Mouse (Mus musculus) intestine, embryonic 16.5 days (tissue): ENCODE results near the gene Gm5426. TPM values are rescaled to one million over a fixed set of nuclear protein-coding genes. Genes with fewer than 3 reads are reported as not detected.
"Not testable (repeated sequence)": the region's sequence is repeated elsewhere in the genome, so short reads cannot be mapped to it uniquely, and the experiment has no call there.

ENCODE experiments used
- ATAC-seq: fragments of 200-750 bp; cut with Nextera tagmentation; 2 replicates; pipeline ENCODE4 v1.8.0; 2017; ENCODE audit warnings: moderate TSS enrichment, moderate library complexity
- H3K27ac ChIP-seq: fragments of 300-500 bp; sonication (generic); 2 replicates; pipeline ENCODE4 v1.5.1; 2014; ENCODE audit warnings: mild to moderate bottlenecking, low read length
- H3K27me3 ChIP-seq: fragments of 300-500 bp; sonication (generic); replicated peaks from 2 replicates; pipeline ENCODE4 v1.6.1; 2014; ENCODE audit warnings: low read length, control low read depth, mixed read lengths; ENCODE audit not compliant: control insufficient read depth, insufficient read depth
- H3K36me3 ChIP-seq: fragments of 300-500 bp; sonication (generic); 2 replicates; pipeline ENCODE4 v1.6.1; 2014; ENCODE audit warnings: low read length, control low read depth; ENCODE audit not compliant: control insufficient read depth, insufficient read depth
- H3K4me1 ChIP-seq: fragments of 300-500 bp; sonication (generic); 2 replicates; pipeline ENCODE4 v1.6.1; 2014; ENCODE audit warnings: low read length, control low read depth, mixed read lengths; ENCODE audit not compliant: control insufficient read depth, insufficient read depth
- H3K4me2 ChIP-seq: fragments of 300-500 bp; sonication (generic); 2 replicates; pipeline ENCODE4 v1.6.1; 2014; ENCODE audit warnings: low read depth, low read length, control low read depth
- H3K4me3 ChIP-seq: fragments of 300-500 bp; sonication (generic); 2 replicates; pipeline ENCODE4 v1.5.1; 2014; ENCODE audit warnings: mild to moderate bottlenecking, low read length
- H3K9ac ChIP-seq: fragments of 300-500 bp; sonication (generic); 2 replicates; pipeline ENCODE4 v1.6.1; 2014; ENCODE audit warnings: low read depth, low read length
- H3K9me3 ChIP-seq: fragments of 300-500 bp; sonication (generic); 2 replicates; pipeline ENCODE4 v1.6.1; 2016; ENCODE audit warnings: low read length, control low read depth; ENCODE audit not compliant: control insufficient read depth
- WGBS: fragments of 180-500 bp; shearing (Covaris S2); extraction: QIAGEN DNeasy Blood & Tissue Kit; methylation state at CpG from one replicate; pipeline ENCODE4 v1.1.7; 2014; 5-methylcytosine and 5-hydroxymethylcytosine counted together
- polyA plus RNA-seq: library from polyadenylated mRNA; unstranded; fragments of >200 nt; fragmentation: Nextera tagmentation; extraction: Ambion mirVana; gene quantifications from 2 replicates; pipeline ENCODE4 v1.2.1, GENCODE M21; 2015

Gene Gm5426
- polyA plus RNA-seq, 1 experiment from 2014 or later, result not detected

DNA sequence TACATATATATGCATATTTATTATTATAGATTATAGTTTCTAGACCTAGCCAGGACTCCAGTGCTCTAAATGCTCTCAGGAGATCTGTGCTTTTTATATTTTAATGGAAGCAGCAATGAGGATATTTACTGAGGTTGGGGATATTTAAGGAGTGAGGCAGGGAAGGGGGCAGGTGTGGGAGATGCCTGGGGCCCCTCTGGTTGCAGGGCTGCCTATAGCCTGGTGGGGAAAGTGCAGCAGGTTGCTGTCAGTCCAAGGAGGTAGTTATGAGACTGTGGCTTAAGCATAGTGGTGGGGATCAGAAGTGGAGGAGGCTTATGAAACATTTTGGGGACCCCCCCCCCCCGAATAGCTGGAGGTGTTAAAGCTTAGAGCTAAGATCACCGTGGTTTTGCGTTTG is 6.0 kb upstream of the Gm5426 start:
- H3K36me3 ChIP-seq, result no peaks in the 10 kb centered on the region
- no peak overlapping the region for H3K27ac ChIP-seq
- ATAC-seq, result no peak
- H3K4me1 ChIP-seq, result no peaks in the 10 kb centered on the region
- no peaks in the 10 kb centered on the region for H3K27me3 ChIP-seq
- no peak overlapping the region for H3K4me3 ChIP-seq
- no peaks in the 10 kb centered on the region for H3K9me3 ChIP-seq
- H3K4me2 ChIP-seq, result no peak overlapping the region
- 81% methylated on average over 3 of the region's 3 CpGs for WGBS
- no peak overlapping the region for H3K9ac ChIP-seq

GRCm38 (mm10) chr10:96131112-96131511 is 5.3 kb upstream of the Gm5426 start:
- no peaks in the 10 kb centered on the region for H3K4me1 ChIP-seq
- WGBS, result 91% methylated on average over 6 of the region's 6 CpGs
- no peak for ATAC-seq

GRCm38 (mm10) chr10:96132161-96132560 is 4.2 kb upstream of the Gm5426 start:
- no peak overlapping the region for H3K9ac ChIP-seq
- H3K27ac ChIP-seq, result no peak overlapping the region
- H3K4me3 ChIP-seq, result no peak overlapping the region
- no peaks in the 10 kb centered on the region for H3K36me3 ChIP-seq
- no peaks in the 10 kb centered on the region for H3K9me3 ChIP-seq
- H3K4me1 ChIP-seq, result no peaks in the 10 kb centered on the region
- ATAC-seq, result 0 out of 2 replicates have a peak, but pooled peaks have one; percentile 40
- 27% methylated on average over 6 of the region's 6 CpGs for WGBS
- H3K4me2 ChIP-seq, result no peak overlapping the region
- H3K27me3 ChIP-seq, result no peaks in the 10 kb centered on the region

More at GRCm38 (mm10) chr10:96131112-96131511, 5.3 kb upstream of the Gm5426 start:
- H3K36me3 ChIP-seq, result no peaks in the 10 kb centered on the region
- no peak overlapping the region for H3K27ac ChIP-seq
- no peak overlapping the region for H3K9ac ChIP-seq
- no peak overlapping the region for H3K4me3 ChIP-seq
- no peaks in the 10 kb centered on the region for H3K9me3 ChIP-seq
- no peak overlapping the region for H3K4me2 ChIP-seq
- H3K27me3 ChIP-seq, result no peaks in the 10 kb centered on the region

- Histone ChIP-seq H3K27me3 (no peaks in the 10 kb centered on the region), H3K9me3 (no peaks in the 10 kb centered on the region), H3K4me3 (no peak overlapping the region), H3K27ac (no peak overlapping the region), H3K4me2 (no peak overlapping the region), H3K36me3 (no peaks in the 10 kb centered on the region), H3K4me1 (no peaks in the 10 kb centered on the region), H3K9ac (no peak overlapping the region)
- ATAC-seq, result no peak
- 90% methylated on average over 5 of the region's 5 CpGs for WGBS
These were observed 2.2 kb downstream of the Gm5426 start for GRCm38 (mm10) chr10:96138585-96138984.

- not testable (repeated sequence) for H3K9me3 ChIP-seq, H3K4me1 ChIP-seq, H3K4me3 ChIP-seq, H3K27ac ChIP-seq, ATAC-seq, H3K4me2 ChIP-seq, H3K27me3 ChIP-seq, H3K9ac ChIP-seq, H3K36me3 ChIP-seq
- 90% methylated on average over 4 of the region's 4 CpGs for WGBS
These were observed 2.9 kb downstream of the Gm5426 start for GRCm38 (mm10) chr10:96139274-96139673.

- Histone ChIP-seq H3K9me3 (no peaks in the 10 kb centered on the region), H3K27me3 (no peaks in the 10 kb centered on the region), H3K9ac (no peak overlapping the region), H3K4me1 (no peaks in the 10 kb centered on the region), H3K27ac (no peak overlapping the region), H3K36me3 (no peaks in the 10 kb centered on the region), H3K4me2 (no peak overlapping the region), H3K4me3 (no peak overlapping the region)
- 91% methylated on average over 5 of the region's 5 CpGs for WGBS
- no peak for ATAC-seq
These were observed 10.2 kb downstream of the Gm5426 start for GRCm38 (mm10) chr10:96146578-96146977.

DNA sequence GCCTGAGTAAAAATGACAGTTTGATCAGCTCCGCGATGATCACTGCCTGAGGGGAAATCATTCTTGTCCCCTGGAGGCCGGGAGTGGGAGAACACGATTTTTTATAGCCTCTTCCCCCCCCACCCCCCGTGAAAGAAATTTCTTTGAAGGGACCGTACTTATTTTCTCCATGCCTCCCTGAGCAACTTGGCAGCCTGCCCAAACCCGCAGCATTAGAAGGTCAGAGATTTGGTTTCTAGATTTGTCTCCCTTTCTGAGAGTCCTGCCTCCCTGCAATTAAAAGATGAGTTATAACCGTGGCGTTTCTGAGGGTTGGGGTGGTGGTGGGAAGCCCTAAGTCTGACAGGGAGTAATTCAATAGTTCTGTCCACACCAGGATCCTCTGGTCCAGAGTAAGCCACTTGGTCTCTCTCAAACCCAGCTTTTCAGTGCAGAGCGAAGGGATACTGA is 11.9 kb downstream of the Gm5426 start:
- 28% methylated on average over 10 of the region's 10 CpGs for WGBS
- no peak overlapping the region for H3K4me3 ChIP-seq
- no peak overlapping the region for H3K9ac ChIP-seq
- no peaks in the 10 kb centered on the region for H3K9me3 ChIP-seq
- 0 out of 2 replicates have a peak overlapping the region, but pooled peaks have one; percentile 3 for H3K4me2 ChIP-seq
- no peak overlapping the region for H3K27ac ChIP-seq
- ATAC-seq, result no peak
- no peaks in the 10 kb centered on the region for H3K27me3 ChIP-seq
- no peaks in the 10 kb centered on the region for H3K4me1 ChIP-seq
- H3K36me3 ChIP-seq, result no peaks in the 10 kb centered on the region

GRCm38 (mm10) chr10:96150401-96151116 is 14.2 kb downstream of the Gm5426 start:
- H3K4me1 ChIP-seq, result no peaks in the 10 kb centered on the region
- H3K4me3 ChIP-seq, result no peak overlapping the region
- H3K27me3 ChIP-seq, result no peaks in the 10 kb centered on the region
- H3K9me3 ChIP-seq, result no peaks in the 10 kb centered on the region
- no peak overlapping the region for H3K27ac ChIP-seq
- no peaks in the 10 kb centered on the region for H3K36me3 ChIP-seq
- H3K9ac ChIP-seq, result no peak overlapping the region
- no peak for ATAC-seq
- H3K4me2 ChIP-seq, result no peak overlapping the region
- 81% methylated on average over 12 of the region's 12 CpGs for WGBS

- Histone ChIP-seq H3K4me3 (no peak overlapping the region), H3K36me3 (no peaks in the 10 kb centered on the region), H3K27ac (no peak overlapping the region), H3K9me3 (no peaks in the 10 kb centered on the region), H3K4me1 (no peaks in the 10 kb centered on the region), H3K9ac (no peak overlapping the region), H3K27me3 (no peaks in the 10 kb centered on the region), H3K4me2 (no peak overlapping the region)
- 51% methylated on average over 5 of the region's 5 CpGs for WGBS
- no peak for ATAC-seq
These were observed 16.9 kb downstream of the Gm5426 start for GRCm38 (mm10) chr10:96153315-96153714.
